Mouse (Mus musculus) embryo, embryonic 11.5 days (tissue): Measurements from ENCODE around the gene Hivep1.

Experiments
- DNase-seq: peaks from one replicate; pipeline ENCODE4 v3.0.0-alpha.2; 2012; ENCODE audit warnings: low read depth, low spot score

Gene Hivep1

DNA sequence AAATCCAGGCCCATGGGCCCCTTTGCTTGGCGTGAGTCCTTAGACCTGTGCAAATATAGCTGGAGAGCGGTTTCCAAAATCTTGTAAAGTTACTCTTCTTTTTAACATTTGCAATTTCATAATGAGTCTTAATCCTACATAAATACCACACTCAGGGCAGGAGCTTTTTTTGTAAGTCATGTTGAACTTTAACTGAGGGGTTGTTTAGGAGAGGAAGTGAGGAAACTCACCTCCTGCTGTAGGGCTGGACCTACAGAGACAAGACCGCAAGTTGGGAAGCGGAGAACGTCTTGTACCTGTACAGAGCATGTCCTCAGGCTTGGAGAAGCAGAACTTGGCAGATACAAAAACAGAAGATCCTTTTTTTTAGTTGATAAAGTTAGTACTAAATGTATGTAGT is 23.7 kb downstream of the Hivep1 start:
- DNase-seq, result no peak

DNA sequence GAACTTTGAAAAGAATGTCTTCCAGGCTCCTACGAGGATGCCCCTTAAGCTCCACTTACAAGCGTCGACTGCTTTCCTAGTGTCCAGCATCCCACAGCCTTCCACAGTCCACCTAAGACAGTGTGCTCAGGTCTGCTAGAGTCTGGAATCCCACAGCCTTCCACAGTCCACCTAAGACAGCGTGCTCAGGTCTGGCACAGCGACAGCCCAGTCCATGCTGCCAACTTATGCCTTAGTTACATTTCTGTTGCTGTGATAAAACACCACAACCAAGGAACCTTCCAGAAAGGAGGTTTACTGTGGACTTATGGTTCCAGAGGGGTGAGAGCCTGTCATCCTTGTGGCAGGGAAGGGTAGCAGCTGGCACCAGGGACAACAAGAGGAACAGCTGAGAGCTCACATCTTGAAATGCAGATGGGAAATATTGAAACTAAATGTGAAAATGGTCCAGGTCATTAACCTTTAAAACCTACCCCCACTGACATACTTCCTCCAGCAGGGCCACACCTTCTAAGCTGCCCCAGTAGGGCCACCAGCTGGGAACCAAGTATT is 25.0 kb downstream of the Hivep1 start:
- DNase-seq, result no peak

DNA sequence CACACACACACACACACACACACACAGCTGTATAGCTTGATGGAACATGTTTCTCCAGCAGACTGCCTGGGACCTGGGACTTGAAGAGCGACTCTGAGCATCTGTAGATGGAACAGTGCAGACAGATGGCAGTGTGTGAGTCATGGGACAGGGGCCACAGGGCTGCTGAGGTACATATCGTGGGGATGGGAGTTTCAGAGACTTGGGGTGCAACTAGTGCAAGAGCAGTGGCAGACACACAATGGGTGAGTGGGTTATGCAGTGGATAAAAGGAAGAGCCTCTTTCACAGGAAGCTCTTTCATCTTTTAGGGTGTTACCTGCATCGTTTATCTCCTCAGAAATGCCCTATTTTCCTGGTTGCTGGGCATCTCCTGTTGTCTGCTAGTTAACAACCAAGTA is 25.8 kb downstream of the Hivep1 start:
- no peak for DNase-seq

DNA sequence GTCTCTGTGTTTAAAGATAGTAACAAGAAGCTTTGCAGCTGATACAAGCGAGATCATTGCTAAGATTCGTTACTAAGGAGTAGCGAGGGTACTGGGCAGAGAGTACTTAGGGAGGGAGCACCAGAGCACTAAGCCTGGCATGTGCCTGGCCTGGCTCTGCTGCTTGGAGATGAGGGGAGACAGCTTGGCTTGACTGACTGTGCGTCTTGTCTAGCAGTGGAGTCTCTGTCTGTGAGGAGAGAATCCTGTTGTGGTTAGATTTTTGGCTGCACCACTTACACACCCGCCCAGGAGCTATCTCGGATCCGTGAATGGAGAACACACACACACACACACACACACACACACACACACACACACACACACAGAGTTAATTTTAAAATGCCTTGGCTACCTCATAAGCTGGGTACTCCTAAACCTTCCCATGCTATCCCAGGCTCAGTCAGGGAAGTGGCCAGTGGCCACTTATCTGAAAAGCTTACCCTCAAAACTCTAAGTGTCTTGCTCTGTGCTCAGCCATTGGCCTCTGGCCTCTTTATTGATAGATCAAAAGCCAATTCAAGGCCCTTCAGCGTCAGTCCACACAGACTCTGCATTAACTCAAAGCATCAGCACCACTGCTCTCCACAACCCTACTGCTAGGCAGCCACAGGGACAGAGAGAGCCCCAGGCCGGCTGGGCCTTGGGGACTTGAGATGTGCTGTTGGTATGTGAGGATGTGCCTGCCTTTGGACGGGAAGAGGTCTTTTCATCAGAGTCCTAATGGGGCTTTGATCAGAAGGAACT is 28.5 kb downstream of the Hivep1 start:
- DNase-seq, result no peak

DNA sequence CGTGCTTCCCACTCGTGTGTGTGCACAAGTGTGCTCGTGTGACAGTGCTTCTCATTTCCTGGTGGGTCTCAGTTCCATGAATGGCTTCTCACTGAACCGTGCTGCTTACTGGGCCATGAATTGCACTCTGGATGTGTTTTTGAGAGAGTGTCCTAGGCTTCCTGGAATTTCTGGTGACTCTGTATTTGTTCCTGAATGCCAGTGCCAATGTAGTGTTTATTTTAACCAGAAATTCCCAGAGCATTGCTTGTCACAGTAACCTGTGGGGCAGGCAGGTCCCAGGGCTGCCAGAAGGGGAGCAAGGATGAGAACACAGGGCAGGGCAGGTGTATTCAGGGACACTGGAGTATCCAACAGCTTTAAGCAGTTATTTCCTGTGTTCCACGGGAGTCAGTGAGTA is 36.5 kb downstream of the Hivep1 start:
- DNase-seq, result no peak

DNA sequence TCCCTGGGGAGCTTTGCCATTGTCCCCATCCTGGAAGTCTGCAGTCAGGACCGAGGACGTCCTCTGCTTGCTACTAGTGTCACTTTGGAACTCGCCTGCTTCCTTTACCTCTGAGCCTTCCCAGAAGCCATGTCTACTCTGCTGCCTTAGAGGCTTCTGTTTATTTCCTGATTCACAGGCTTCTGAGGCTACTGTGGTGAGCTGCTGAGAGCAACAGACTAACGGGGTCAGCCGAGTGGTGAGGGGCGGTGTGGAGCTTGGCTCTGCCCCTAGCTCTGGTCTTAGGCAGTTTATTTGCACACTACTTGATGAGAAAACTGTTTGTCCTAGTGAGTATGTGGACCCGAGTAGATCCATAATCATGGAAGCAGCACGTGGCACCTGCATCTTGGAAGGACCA is 37.2 kb downstream of the Hivep1 start:
- no peak for DNase-seq

DNA sequence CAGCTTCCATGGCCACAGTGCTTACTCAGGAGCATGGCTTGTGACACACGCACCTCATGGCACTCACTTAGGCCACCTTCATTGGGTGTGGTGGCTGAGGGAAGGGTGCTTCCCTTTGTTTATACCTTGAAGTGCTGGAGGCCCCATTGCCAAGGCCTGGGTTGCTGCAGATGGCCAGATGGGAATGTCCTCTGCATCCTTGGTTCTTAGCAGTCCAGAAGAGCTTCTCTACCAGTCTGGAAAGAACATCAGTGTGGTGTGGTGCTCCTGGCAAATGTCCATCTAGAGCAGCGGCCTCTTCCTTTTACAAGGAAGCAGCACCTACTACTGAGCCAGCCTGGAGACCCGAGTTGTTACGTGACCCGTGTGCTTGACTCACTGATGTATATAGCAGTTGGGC is 38.9 kb downstream of the Hivep1 start:
- no peak for DNase-seq

DNA sequence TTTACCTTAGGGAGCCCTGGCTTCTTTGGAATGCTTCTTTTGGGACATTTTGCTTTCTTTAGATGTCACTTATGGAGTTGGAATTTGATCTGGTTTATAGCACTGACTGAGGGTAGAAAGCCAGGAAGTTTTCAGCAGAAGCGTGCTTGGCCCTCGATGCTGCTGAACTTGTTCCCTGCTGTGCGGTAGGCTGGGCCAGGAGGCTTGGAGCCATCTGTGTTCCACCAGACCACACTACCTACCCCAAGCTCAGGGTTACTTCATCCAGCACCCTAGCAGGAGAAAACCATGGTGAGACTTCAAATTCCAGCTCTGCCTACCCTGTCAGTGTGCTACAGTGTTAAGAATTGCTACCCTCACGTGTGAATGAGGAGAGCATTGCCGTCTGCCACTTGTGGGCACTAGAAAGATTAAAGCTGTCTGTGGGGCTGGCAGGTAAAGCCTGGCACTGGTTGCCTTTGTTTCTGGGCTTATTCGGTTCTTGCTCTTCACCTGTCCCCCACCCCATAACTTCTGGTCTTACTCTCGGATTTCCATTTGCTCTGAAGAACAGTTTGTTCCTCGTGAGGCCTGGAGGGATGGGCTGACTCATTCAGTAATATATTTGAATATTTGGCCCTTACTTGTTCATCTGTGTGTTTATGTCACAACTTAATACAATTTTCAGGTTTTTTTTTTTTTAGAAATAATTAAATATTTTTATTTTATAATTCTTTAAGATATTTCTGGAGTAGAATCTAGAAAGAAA is 40.7 kb downstream of the Hivep1 start:
- no peak for DNase-seq

DNA sequence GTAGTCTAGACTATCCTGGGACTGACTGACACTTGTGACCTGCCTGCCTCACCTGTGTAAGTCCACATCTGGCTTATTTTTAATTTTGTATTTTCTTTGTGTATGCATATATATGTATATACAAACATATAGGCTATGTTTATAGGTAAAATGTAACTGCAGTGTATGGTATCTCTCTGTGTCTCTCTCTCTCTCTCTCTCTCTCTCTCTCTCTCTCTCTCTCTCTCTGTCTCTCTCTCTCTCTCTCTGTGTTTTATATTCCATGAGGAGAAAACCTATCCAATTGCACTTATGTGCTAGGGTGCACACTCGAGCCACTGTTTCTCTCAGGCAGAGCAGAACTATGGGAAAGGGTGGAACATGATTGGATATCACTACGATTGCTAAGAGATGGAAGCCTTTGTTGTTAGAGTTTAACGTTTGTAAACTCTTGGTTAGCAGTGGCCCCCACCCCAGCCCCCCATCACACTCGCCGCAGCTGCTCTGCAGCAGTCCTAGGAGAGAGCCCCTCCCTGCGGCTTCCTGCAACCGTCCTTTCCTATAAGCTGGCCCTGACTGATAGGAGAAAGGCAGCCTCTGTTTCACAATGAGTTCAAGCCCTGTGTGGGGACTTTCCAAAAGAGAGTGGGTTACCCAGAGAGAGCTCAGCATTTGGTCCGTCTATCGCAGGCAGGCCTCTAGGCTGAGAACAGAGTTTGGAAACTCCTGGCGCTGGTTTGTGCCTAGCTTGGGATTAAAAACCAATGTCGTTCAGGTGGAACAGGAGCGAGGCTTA is 41.6 kb downstream of the Hivep1 start:
- no peak for DNase-seq

DNA sequence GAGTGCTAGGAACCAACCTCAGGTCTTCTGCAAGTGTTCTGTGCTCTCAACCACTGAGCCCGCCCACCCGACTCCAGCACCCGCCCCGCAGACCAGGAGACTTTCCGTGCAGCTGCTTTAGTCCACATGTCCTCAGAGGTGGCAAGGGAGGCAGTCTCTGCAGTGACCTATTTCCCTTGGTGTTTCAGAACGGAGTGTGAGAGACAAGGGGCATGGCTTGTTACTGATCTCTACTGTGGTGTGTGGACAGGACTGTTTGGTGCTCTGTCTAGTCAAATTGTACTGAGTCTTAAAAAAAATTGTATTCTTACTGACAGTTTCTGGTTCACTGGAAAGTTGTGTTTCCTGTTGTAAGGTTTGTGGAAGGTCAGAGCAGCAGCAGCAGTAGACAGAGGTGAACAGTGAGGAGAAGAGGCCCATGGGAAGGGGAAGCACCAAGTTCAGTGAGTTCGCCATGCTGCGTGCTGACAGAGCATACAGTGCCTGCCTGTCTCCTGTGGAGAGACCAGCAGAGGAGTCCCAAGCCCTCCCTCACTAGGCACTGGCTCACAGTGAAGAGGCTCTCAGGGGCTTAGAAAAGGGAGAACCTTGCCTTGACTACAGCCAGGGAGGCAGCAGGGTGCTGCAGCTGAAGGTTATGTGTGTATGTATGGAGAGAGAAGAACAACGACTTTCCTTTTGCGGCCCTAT is 44.1 kb downstream of the Hivep1 start:
- DNase-seq, result no peak

DNA sequence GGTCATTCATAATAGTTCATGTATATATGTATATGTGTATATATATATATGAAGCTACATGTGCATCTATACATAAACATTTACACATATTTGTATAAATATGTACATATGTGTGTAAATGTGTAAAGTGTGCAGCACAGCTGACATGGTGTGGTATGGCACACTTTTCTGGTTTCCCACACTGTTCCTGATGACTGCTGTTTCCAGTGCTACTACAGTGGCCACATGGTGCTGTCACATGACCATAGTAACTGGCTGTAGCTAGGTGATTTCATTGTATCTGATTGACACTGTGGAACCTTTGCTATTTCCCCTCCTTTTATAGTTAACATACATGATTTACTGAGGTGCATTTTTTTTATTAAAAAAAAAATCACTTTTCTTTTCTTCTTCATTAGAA is 45.3 kb downstream of the Hivep1 start:
- no peak for DNase-seq

DNA sequence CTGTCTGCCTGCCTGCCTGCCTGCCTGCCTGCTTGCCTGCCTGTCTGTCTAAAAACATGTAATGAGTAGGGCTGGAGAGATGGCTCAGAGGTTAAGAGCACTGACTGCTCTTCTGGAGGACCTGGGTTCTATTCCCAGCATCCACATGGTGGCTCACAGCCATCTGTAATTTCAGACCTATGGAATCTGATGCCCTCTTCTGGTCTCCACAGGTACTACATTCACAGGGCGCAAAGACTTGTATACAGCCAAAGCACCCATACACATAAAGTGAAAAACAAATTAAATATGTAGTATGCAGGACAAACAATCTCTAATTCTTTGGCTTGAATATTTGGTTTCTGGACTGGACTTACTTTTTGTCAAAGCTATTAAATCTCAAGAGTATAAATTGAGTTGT is 46.7 kb downstream of the Hivep1 start:
- no peak for DNase-seq

DNA sequence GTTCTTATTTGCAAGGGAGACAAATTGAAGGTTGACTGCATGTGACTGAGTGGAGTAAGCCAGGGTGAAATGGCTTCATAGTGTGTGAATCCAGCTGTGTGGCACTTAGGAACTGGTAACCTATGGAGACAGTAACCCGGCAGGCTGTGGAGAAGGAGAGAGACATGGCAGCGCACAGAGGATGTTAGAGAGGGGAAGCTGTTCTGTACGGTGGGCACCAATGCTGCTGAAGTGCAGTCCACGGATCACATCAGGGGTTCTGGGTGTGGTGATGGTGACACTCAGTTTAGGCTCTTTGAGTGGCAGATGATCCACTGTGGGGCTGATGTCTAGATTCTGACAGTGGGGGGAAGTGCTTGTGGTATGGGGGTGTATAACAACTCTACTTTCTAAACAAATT is 47.7 kb downstream of the Hivep1 start:
- DNase-seq, result no peak

DNA sequence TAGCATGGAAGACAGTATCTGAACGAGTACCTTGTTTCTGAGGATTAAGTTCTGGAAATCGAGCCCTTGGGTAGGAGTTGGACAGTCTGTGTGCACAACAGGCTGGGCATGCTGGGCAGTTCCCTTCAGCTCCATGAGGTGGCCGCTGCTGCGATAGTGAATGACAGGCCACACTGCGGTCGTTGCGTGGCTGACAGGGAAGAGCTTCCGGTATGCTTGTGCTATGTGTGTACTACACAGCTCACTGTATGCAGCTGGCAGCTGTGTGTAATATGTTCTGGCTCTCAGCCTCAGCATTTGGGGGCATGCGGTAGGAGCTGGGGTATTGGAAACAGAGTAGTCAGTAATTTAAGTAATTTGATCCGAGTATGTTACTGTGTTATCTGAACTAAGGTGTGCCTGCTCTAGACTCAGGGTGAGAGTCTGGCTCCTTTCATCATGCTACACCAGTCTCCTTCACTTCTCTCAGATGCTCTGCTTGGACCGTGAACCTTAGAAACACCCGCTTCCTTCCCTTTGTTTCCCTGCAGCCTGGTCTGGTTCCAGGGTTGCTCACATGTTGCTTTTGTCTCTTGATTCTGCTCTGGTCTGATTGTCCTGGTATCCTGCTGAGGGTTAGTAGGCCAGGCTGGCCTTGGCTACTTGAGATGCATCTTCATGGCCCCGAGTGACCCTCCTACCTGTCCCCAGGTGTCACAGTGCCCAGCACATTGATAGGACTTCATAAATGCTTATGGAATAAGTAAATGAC is 49.8 kb downstream of the Hivep1 start:
- no peak for DNase-seq

DNA sequence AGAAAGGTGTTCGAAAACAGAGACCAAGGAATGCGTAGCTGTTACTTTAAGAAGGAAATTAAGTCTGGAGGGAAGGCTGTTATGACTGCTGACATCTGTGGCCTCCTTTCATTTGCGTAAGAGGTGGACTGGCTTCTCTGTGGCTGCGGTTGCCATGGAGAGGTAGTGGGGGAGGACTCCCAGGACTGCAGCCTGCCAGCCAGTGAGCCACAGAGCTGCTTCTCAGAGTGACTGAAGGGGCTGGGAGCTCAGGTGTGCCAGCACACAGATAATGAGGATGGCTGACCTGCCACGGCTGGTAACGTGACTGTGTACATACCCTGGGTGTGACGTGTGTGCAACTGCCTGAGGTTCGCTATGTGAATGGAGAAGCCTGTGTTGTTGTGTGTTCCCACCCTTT is 51.2 kb downstream of the Hivep1 start:
- peak; percentile 43 for DNase-seq

DNA sequence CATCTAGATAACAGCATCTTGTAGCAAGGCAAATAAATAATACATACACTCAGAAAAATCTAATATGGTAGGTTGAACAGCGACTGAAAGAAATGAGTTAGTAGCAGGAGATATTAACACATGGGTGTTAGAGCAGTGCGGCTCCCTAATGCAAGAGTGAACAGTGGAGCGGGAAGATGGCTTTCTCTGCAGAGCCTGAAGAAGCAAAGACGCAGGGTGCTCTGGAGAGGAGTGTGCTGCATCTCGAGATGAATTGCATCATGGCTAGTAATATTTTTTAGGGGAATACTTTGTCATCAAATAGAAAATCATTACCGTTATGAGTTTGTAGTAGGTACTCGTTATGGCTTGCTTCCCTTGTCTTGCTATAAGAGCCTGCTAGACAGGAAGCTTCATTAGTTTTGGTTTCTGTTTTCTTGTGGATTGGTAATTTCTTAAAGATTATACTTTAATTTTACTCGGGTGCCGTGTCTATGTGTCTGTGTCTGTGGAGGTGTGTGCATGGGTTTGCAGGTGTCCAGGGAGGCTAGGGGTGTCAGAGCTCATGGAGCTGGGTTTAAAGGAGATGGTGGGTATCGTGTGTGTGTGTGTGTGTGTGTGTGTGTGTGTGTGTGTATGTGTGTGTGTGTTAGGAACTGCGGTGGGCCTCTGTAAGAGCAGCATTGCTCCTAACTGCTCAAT is 51.8 kb downstream of the Hivep1 start:
- DNase-seq, result no peak

DNA sequence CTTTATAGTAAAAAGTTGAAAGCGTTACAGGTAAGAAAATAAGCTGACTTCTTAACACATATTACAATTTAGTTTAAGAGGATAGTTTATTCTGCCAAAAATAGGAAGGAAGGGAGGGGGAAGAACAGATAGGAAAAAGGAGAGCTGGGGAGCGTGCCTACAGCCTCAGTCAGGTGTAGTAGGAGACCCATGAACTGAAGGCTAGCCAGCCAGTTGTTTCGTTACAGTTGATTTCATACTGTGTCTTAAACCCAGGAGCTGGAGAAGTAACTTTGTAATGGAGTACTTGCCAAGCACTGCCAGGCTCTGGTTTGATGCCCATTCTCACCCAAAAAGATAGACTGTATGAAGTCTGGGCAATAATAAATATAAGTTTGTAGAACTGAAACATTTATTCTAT is 52.5 kb downstream of the Hivep1 start:
- no peak for DNase-seq

DNA sequence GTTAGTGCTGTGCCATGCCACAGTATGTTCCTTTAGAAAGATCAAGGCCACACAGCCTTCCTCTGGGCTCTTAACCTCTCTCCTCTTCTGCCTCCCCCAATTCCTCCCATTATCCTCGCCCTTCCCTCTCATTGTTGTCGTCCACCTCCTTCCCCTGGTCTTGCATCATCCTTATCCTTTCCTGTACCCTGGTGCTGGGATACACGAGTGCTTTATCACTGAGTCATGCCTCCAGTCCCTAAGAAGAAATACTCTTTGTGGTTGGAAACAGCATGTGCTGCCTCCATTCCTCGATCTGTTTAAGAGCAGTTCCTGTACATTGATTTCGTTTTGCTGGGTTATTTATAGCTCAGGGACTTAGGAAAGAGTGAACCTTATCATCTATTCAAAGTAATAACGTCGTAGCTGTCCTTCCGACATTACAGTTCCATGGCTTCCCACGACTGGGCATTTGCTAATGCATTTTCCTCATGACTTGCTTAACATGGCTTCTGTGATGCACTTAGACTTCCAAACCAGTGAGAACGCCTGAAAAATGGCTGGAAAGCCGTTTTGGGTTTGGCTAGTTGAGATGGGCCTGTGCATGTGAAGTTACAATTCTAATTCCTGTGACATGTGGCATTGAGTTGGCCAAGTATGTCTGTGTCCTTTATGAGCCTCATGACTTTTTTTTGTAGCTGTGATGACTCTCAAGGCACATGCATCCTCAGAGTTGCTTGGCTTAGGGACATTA is 56.8 kb downstream of the Hivep1 start:
- DNase-seq, result no peak

DNA sequence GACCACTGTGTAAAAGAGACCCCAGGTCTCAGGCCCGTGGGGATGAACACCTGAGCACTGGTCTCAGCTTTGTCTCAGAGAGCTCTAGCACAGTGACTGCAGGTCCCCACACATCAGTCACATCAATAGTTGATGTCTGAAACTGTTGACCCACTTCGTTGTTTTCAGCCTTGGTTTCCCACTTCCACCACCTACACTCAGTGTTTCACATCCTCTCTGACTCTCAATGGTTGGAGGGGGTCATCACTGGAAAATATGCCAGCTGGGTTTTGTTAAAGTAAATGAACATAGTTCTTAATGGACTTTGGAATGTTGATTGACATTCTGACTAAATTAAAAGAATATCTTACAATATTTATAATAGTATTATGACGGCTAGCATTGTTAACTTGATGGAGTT is 58.6 kb downstream of the Hivep1 start:
- DNase-seq, result no peak

DNA sequence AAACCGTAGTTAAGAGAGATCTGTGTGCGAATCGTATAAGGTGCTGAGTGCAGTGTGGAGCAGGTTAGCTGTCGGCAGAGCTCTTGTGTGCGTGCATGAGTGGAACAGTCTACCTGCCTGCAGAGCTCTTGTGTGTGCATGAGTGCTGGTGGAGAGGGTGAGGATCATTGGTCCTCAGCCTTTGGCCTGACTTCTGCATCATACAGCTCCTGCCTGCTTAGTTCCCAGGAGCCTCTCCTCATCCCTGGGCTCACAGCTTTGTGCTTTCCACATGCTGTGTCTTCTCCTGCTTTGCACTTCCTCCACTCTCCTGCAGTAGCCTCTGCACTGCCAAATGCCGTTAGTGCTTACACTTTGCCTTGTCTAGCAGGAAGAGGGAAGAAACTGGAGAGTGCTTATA is 60.2 kb downstream of the Hivep1 start:
- DNase-seq, result no peak
